Mouse (Mus musculus): ENCODE measurements around the gene Nop2.

The Nop2 gene

GRCm38 (mm10) chr6:125110927-125111326 lies 20.8 kb upstream of the Nop2 start:
- DNase-seq, result peak; percentile 60

- DNase-seq, result no peak
Measured at GRCm38 (mm10) chr6:125112553-125112952, 19.2 kb upstream of the Nop2 start.

DNA sequence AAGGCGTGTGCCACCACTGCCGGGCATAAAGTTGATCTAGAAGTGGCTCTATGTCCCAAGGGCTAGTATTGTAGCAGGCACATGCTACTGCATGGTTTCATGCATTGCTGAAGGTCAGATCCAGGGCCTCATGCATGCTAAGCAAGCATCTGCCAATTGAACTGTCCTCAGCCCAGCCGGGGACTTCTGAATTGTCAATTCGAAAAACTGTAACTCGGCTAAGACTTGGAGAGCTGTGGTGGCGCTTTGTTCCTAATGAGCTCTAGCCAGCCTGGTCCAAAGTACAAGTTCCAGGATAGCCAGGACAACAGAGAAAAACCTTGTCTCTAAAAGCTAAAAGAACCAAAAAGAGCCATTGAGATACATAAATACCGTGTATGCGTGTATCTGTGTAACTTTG lies 12.3 kb upstream of the Nop2 start:
- peak; percentile 74 for DNase-seq

DNA sequence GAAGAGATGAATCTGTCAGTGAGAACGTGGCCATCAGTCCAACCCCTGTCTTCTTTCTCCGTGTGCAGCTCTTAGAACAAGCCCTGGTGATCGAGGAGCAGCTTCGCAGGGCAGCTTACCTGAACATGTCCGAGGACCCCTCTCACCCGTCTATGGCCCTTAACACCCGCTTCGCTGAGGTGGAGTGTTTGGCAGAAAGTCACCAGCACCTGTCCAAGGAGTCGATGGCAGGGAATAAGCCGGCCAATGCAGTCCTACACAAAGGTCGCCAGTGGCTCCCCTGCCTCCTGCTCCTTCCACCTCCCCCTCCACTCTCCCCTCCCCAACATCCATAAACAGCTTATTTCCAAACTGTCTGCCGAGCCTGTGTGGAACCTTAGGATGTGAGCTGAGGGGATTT lies 3.0 kb upstream of the Nop2 start:
- no peak for DNase-seq

GRCm38 (mm10) chr6:125129710-125130402 lies 1.9 kb upstream of the Nop2 start:
- no peak for DNase-seq

- no peak for DNase-seq
Measured at GRCm38 (mm10) chr6:125132470-125132869, 761 bp downstream of the Nop2 start.

DNA sequence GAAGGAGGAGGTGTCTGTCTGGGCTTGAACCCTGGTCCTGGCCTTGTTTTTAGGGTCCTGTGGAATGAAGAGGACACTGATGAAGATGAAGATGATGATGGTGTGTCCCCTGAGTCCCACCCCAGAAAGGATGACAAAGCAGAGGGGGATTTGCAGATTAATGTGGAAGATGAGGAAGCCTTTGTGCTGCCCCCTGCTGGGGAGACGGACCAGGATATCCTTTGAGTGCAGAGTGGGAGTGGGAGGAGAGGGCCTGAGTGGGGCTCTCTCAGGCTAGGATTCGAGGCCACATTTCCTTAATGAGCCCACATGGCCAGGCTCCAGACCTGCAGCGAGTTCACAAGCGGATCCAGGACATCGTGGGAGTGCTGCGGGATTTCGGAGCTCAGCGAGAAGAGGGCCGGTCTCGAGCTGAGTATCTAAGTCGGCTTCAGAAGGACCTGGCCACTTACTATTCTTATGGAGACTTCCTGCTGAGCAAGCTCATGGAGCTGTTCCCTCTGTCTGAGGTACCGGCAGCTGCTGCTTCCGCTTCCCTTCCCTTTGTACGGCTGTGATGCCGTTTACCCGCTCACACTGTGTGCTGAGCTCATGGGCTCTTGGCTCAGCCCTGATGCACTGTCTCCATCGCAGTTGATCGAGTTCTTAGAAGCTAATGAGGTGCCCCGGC lies 5.4 kb downstream of the Nop2 start:
- peak; percentile 42 for DNase-seq

GRCm38 (mm10) chr6:125139747-125140146 lies 8.0 kb downstream of the Nop2 start:
- no peak for DNase-seq

DNA sequence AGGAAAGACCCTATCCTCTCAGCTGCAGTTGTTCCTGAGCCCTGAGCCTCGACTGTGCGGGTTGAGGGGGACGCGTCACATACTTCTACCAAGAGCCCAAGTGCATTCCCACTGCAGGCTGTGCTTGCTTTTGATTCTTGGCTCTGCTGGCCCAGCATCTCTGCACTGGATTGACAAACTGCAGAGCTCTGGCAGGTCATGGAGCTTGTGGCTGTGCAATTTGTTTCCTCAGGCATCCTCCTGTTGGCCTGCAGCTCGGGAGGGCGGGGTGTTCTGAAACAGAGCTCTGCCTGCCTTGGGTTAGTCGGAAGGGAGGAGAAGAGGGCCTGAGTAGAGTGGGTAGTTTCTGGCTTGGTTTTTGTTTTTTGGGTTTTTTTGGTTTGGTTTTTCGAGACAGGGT lies 10.7 kb downstream of the Nop2 start:
- no peak for DNase-seq

DNA sequence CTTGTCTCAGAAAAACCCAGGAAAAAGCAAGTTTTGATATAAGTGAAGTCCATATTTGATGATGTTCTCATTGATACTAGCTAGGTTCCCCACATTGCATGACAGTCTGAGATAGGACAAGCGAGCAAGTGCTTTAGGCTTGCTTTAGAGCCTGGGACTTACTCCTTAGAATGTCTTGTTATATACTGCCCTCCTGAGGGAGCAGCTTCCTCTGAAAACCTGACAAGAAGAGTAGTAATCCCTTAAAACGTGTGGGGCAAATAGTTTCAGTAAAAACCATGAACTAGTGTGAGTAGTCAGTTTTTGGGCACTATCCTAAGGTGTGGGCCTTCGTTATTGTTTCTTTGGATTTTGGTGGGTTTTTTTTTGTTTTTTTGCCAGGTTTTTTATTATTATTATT lies 11.4 kb downstream of the Nop2 start:
- DNase-seq, result no peak

DNA sequence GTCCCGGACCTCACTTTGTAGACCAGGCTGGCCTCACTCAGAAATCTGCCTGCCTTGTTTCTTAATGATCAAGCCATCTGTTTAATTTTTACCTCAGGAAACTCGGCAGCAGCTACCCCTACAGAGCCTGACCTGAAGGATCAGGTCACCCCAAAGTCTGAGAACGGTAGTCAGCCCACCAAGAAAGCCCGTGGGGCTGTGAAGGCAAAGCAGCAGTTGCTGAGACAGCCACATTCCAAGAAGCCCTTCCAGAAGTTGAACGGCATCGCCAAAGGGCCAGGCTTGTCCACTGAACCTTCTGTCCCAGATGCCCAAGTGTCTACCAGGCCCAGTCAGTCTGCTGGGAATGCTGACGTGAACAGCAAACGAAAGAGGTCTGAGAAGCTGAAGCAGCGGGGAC lies 12.2 kb downstream of the Nop2 start:
- peak; percentile 60 for DNase-seq

GRCm38 (mm10) chr6:125145001-125145400 lies 13.3 kb downstream of the Nop2 start, which contains the start of gene Iffo1:
Gene Iffo1, plus strand, starts transcription at chr6:125145241.
- peak; percentile 96 for DNase-seq

DNA sequence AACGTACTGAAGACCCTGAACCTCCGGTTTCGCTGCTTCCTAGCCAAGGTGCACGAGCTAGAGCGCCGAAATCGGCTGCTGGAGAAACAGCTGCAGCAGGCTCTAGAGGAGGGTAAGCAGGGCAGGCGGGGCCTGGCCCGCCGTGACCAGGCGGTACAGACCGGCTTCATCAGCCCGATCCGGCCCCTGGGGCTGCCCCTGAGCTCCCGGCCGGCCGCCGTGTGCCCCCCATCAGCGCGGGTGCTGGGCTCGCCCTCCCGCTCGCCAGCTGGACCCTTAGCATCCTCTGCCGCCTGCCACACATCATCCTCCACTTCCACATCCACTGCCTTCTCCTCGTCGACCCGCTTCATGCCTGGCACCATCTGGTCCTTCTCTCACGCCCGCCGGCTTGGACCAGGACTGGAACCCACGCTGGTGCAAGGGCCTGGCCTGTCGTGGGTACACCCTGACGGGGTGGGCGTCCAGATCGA lies 13.8 kb downstream of the Nop2 start:
- no peak for DNase-seq

DNA sequence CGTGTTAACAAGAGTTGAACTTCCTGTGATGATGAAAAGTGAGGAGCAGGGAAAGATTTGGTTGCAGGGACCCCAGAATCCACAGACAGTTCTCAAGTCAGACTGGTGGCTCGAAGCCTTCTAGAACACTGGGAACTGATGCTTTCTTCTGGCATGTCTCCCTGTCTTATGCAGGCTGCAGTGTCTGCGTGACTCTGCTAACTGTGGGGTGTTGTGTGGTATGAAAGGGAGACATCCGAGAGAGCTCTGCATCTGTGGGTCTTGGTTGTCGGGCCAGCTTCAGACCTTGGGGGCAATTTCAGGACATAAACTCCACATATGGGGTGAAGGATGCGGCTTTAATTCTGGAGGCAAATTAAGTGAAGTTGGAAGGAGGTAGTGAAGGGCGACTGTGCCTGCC lies 14.4 kb downstream of the Nop2 start:
- DNase-seq, result no peak

- peak; percentile 49 for DNase-seq
Measured at GRCm38 (mm10) chr6:125146797-125147196, 15.1 kb downstream of the Nop2 start.

GRCm38 (mm10) chr6:125147329-125147728 lies 15.6 kb downstream of the Nop2 start:
- no peak for DNase-seq

GRCm38 (mm10) chr6:125148251-125148925 lies 16.7 kb downstream of the Nop2 start:
- peak; percentile 52 for DNase-seq

GRCm38 (mm10) chr6:125148926-125149568 lies 17.3 kb downstream of the Nop2 start:
- DNase-seq, result peak; percentile 70

GRCm38 (mm10) chr6:125149569-125149950 lies 17.9 kb downstream of the Nop2 start:
- no peak for DNase-seq

GRCm38 (mm10) chr6:125152212-125153017 lies 20.7 kb downstream of the Nop2 start:
- no peak for DNase-seq

- no peak for DNase-seq
Measured at GRCm38 (mm10) chr6:125153018-125153389, 21.3 kb downstream of the Nop2 start.

DNA sequence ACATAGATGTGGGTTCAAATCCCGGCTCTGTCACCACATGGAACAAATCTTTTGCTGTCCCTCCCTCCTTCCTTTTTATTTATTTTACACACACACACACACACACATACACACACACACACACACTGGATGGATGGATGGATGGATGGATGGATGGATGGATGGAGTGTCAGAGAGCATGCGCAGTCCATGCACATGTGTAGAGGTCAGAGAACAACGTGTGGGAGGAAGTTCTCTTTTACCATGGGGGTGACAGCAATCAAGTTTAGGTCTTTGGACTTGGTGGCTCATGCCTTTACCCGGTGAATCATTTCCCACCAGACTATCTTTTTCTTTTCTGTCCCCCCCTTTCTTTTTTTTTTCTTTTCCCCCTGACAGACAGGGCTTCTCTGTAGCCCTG lies 22.0 kb downstream of the Nop2 start:
- no peak for DNase-seq

- no peak for DNase-seq
Measured at GRCm38 (mm10) chr6:125154550-125154949, 22.8 kb downstream of the Nop2 start.

Measured in kidney, adult 9 months (tissue).